Mouse (Mus musculus) ES-E14 (cell line): ENCODE results near the gene Ces3a. TPM values are rescaled to one million over a fixed set of nuclear protein-coding genes. Genes with fewer than 3 reads are reported as not detected.

Source experiments
- DNase-seq: peaks from one replicate; pipeline ENCODE4 v3.0.0-alpha.2; 2013; ENCODE audit warnings: low read depth, low spot score
- H3K27ac ChIP-seq: 2 replicates; pipeline ENCODE4 v1.5.1; 2012; ENCODE audit warnings: low read depth, mild to moderate bottlenecking, low read length, moderate library complexity, mixed read lengths; ENCODE audit not compliant: poor library complexity, insufficient read depth, severe bottlenecking
- H3K36me3 ChIP-seq: 2 replicates; pipeline ENCODE4 v1.6.1; 2012; ENCODE audit warnings: mild to moderate bottlenecking, low read length, moderate library complexity, mixed read lengths; ENCODE audit not compliant: control insufficient read depth, poor library complexity, insufficient read depth, severe bottlenecking
- H3K4me1 ChIP-seq, 2 experiments: fragments of 150-350 bp in 1 of 2; sonication (generic) in 1 of 2; 2 replicates each; pipeline ENCODE4 v1.6.1; 2012; ENCODE audit warnings: low read length in 2 of 2, mild to moderate bottlenecking in 1 of 2, mixed read lengths in 1 of 2; ENCODE audit not compliant: control insufficient read depth in 2 of 2, insufficient read depth in 2 of 2, poor library complexity in 1 of 2
- H3K4me3 ChIP-seq, 2 experiments: fragments of 150-350 bp in 1 of 2; sonication (generic) in 1 of 2; 2 replicates each; pipeline ENCODE4 v1.5.1; 2012; ENCODE audit warnings: low read length in 2 of 2, low read depth in 1 of 2, mild to moderate bottlenecking in 1 of 2, mixed read lengths in 1 of 2; ENCODE audit not compliant: insufficient read depth in 1 of 2, poor library complexity in 1 of 2, severe bottlenecking in 1 of 2
- H3K9ac ChIP-seq: 2 replicates; pipeline ENCODE4 v1.6.1; 2012; ENCODE audit warnings: low read depth, mild to moderate bottlenecking, low read length, mixed read lengths; ENCODE audit not compliant: poor library complexity, insufficient read depth, severe bottlenecking
- H3K9me3 ChIP-seq: fragments of 150-350 bp; sonication (generic); 2 replicates; pipeline ENCODE4 v1.6.1; 2012; ENCODE audit warnings: low read depth, mild to moderate bottlenecking, low read length; ENCODE audit not compliant: control insufficient read depth, insufficient read depth
- CHD2 ChIP-seq: IDR thresholded peaks from 2 replicates; pipeline ENCODE4 v1.6.1; 2014; ENCODE audit warnings: mild to moderate bottlenecking, low read depth, low read length, inconsistent platforms
- HCFC1 ChIP-seq: IDR thresholded peaks from 2 replicates; pipeline ENCODE4 v1.6.1; 2012; ENCODE audit warnings: low read length, inconsistent platforms, borderline replicate concordance; ENCODE audit not compliant: insufficient read depth
- MAFK ChIP-seq: IDR thresholded peaks from 2 replicates; pipeline ENCODE4 v1.6.1; 2014; ENCODE audit warnings: mild to moderate bottlenecking, low read depth, low read length, inconsistent platforms; ENCODE audit not compliant: insufficient read depth
- ZC3H11A ChIP-seq: IDR thresholded peaks from 2 replicates; pipeline ENCODE4 v1.6.1; 2012; ENCODE audit warnings: low read depth, mild to moderate bottlenecking, inconsistent platforms, low read length, borderline replicate concordance
- ZNF384 ChIP-seq: IDR thresholded peaks from 2 replicates; pipeline ENCODE4 v1.6.1; 2012; ENCODE audit warnings: low read depth, low read length, inconsistent platforms
- in situ Hi-C, 2 experiments: fragments of 600-800 bp; cut with MboI; formaldehyde crosslinking; loops; one replicate each; pipeline ENCODE4 v1.15.1; 2025; ENCODE audit warnings: low sequenced_read_pairs in 2 of 2, inconsistent platforms in 1 of 2; ENCODE audit not compliant: unreplicated experiment in 2 of 2
- total RNA-seq: library from RNA; depleted of rRNA; stranded (reverse); fragments of 300-350 nt; gene quantifications from 2 replicates; pipeline ENCODE4 v1.2.3, GENCODE M21; 2012

Gene Ces3a
- total RNA-seq, 1 experiment: not detected

- no peak for TF ChIP-seq MAFK
- no peak for TF ChIP-seq CHD2
- no peak for TF ChIP-seq HCFC1
- TF ChIP-seq ZC3H11A: no peak
- no peak for TF ChIP-seq ZNF384
- H3K36me3 ChIP-seq: no peaks in the 10 kb centered on the region
- in situ Hi-C loops: no loop called here
Observed at GRCm38 (mm10) chr8:105068971-105069370, 20.6 kb downstream of the Ces3a start.

DNA sequence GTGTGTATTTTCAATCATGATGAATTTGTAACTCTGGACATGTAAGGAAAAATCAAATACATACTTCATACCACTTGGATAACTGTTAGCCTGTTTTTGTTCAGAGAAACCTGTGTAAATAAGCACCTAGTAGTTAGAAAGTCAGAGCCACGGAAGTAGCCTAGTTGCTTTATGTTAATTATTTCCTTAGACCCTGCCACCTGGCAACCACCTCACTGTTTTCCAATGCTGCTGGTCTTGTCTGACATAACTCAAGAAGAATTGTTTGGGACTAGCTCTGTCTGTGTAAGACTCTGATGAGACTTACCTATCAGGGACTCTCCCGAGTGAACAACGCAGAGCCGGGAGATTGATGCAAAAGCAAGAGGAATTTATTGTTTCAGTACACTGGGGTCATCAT, 28.2 kb downstream of the Ces3a start:
- H3K4me3 ChIP-seq: no peak overlapping the region
- H3K4me1 ChIP-seq: no peaks in the 10 kb centered on the region
- in situ Hi-C loops: no loop called here
- no peak for TF ChIP-seq CHD2
- no peak for TF ChIP-seq MAFK
- no peak for TF ChIP-seq ZC3H11A
- no peak for TF ChIP-seq HCFC1
- TF ChIP-seq ZNF384: no peak
- no peak for DNase-seq
- no peaks in the 10 kb centered on the region for H3K36me3 ChIP-seq
- H3K9me3 ChIP-seq: no peaks in the 10 kb centered on the region
- H3K9ac ChIP-seq: no peak overlapping the region
- no peak overlapping the region for H3K27ac ChIP-seq

More at GRCm38 (mm10) chr8:105068971-105069370, 20.6 kb downstream of the Ces3a start:
- Histone ChIP-seq H3K4me3 (no peak overlapping the region), H3K9ac (no peak overlapping the region), H3K4me1 (no peaks in the 10 kb centered on the region), H3K27ac (no peak overlapping the region), H3K9me3 (no peaks in the 10 kb centered on the region)
- no peak for DNase-seq

DNA sequence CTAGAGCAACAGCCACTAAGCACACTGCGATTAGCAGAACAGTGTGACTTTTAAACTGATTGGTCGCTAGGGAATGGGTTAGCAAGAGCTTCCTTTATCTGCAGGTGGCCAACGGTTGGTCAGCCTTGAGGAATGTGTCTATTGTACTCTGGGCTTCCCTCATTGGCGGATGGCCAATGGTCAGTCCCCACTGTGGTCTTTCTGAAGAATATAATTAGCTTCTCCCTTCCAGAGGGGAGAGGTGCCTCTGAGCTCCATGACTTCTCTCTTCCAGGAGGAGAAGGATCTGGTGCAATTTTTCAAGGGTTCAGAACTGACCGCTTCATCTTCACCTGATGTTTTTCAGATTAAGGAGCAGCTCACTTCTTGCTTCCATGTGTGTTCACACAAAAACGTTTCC, 28.7 kb downstream of the Ces3a start:
- DNase-seq: no peak
- Histone ChIP-seq H3K9me3 (no peaks in the 10 kb centered on the region), H3K9ac (no peak overlapping the region), H3K27ac (no peak overlapping the region), H3K36me3 (no peaks in the 10 kb centered on the region), H3K4me3 (no peak overlapping the region), H3K4me1 (no peaks in the 10 kb centered on the region)
- in situ Hi-C loops: no loop called here
- TF ChIP-seq ZNF384 (no peak), ZC3H11A (no peak), HCFC1 (no peak), MAFK (no peak)

GRCm38 (mm10) chr8:105078591-105078990, 30.2 kb downstream of the Ces3a start:
- Histone ChIP-seq H3K9ac (no peak overlapping the region), H3K4me1 (no peaks in the 10 kb centered on the region), H3K4me3 (no peak overlapping the region), H3K9me3 (no peaks in the 10 kb centered on the region), H3K27ac (no peak overlapping the region), H3K36me3 (no peaks in the 10 kb centered on the region)
- no peak for DNase-seq
- TF ChIP-seq CHD2 (no peak), ZC3H11A (no peak), MAFK (no peak), ZNF384 (no peak), HCFC1 (no peak)
- in situ Hi-C loops: no loop called here

- Histone ChIP-seq H3K9ac (no peak overlapping the region), H3K36me3 (no peaks in the 10 kb centered on the region), H3K4me1 (no peaks in the 10 kb centered on the region), H3K27ac (no peak overlapping the region), H3K4me3 (no peak overlapping the region), H3K9me3 (no peaks in the 10 kb centered on the region)
- no peak for TF ChIP-seq MAFK
- TF ChIP-seq ZC3H11A: no peak
- TF ChIP-seq ZNF384: no peak
- no peak for TF ChIP-seq CHD2
- TF ChIP-seq HCFC1: no peak
- in situ Hi-C loops: no loop called here
- no peak for DNase-seq
Observed at GRCm38 (mm10) chr8:105080814-105081336, 32.5 kb downstream of the Ces3a start.
